Mouse (Mus musculus): ENCODE measurements around the gene Sgf29.

DNA sequence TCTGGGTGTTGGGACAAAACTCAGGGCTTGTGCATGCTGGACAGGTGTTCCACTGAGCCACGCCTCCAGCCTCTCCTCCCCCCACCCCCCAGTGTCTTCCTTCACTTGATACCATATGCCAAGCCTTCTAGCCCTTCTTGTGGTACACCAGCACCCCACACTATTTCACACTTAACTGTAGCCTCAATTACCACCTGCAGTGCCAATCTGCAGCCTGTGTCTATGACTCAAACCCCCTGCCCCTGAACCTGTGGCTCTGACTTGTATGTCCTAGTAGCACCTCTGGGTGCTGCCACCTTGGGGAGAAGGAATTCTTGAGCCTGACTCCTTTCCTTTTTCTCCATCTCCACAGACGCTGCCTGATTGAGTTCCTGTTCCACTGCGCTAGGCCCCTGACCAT lies 62.8 kb downstream of the Sgf29 start:
- TF ChIP-seq CTCF (IDR thresholded peaks at IDR 0.05; ENCODE audit: low read depth, low read length) (no peak), EP300 (IDR thresholded peaks at IDR 0.05; ENCODE audit: insufficient read depth, low read depth, low read length) (no peak)
